Mouse (Mus musculus): ENCODE results near the gene Xlr4a. TPM values are rescaled to one million over a fixed set of nuclear protein-coding genes. Genes with fewer than 3 reads are reported as not detected.
"Not testable (repeated sequence)": the region's sequence is repeated elsewhere in the genome, so short reads cannot be mapped to it uniquely, and the experiment has no call there.

Xlr4a gene
- 0.83 and 1.0 TPM in 2 replicates for polyA plus RNA-seq (2014; fragmentation: Nextera tagmentation; extraction: Ambion mirVana)

DNA sequence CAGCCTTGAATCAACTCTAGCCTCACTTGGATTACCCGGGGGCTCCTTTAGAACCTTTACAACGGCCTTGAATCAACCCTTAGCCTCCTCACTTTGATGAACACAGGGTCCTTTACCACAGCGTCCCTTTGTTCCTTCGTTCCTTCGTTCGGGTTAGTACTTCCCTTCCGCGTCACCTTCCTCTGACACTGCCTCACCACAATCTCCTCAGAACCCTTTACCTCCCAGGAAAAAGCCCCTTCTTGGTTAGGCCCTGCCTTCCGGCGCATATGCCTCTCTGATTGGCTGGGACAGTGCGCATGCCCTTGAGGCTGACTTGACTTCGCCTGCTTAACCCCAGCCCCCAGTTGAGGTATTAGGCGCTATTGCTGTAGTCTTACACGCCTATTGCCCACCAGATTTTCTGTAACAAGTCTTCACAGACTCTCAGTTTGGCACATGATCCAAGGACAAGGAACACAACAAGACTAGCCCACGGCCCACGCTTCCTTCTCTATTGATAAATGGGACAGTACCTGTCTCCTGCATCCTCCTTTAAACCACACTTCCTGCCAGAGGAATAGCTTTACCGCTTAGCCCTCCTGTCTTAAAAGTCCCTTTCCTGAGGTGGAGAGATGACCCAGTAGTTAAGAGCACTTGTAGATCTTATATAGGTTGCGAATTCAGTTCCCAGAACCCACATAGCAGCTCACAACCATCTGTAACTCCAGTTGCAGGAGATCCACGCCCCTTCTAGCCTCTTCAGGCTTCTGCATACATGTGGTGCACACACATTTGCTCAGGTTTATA, at the start of gene Xlr4a:
Xlr4a (minus strand) TSS at position 212 of the 789 bp plus-strand sequence.
- not testable (repeated sequence) for H3K27me3 ChIP-seq (ENCODE audit: control insufficient read depth, insufficient read depth, low read length); H3K9ac ChIP-seq (replicated peaks; ENCODE audit: low read length); H3K36me3 ChIP-seq (replicated peaks; ENCODE audit: control insufficient read depth, insufficient read depth, low read depth, low read length); H3K4me3 ChIP-seq (ENCODE audit: low read depth, low read length); ATAC-seq (replicated peaks; ENCODE audit: insufficient number of reproducible peaks, low FRiP score, low TSS enrichment, low read depth); DNase-seq (ENCODE audit: low spot score); H3K4me1 ChIP-seq (ENCODE audit: control insufficient read depth, insufficient read depth, low read length); H3K4me2 ChIP-seq (ENCODE audit: low read depth, low read length); H3K27ac ChIP-seq (replicated peaks; ENCODE audit: low read depth, low read length); H3K9me3 ChIP-seq (replicated peaks; ENCODE audit: control insufficient read depth, low read length)
- 80% methylated on average over 17 of the region's 19 CpGs for WGBS

DNA sequence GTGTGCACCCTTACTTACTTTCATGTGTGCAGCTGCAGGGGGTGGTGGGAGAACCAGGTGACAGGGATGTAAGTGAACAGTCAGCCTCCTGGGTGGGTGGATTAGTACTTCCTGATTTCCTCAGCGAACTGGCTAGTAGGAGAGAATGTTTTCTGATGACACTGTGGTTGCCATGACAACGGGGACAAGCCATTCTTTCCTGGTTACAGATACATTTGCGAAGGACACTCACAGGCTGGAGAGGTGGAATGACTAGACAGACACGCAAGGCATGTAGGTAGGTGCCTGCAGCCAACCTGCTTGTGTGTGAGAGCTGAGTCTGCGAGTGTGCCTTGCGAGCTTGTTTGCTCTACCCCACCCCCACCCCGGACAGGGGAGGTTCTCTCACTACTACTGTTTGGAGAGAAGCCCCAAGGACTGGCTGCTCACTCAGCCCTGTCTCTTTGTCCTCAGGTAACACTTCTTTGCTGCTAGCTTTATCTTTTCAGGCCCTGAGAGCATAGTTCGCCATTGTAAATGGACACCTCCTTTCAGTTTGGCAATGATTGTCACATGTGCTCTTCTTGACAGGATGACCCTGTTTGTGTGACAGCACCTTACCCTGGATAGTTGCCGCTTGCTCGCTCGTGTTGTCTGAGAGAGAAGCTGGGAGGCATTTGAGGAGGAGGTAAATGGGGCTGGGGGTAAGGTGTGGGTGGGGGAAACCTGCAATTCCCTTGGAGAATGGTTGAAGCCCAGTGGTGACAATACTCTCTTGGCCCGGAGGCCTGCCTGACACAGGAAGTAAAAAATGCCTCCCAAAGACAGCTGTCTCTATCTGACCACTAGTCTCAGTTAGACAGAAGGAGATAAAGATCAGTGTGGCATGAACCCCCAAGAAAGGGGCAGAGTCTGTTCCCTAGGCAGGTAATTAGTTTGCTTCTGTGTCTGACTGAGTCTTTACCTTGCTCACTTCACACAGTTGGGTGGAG, 40.9 kb upstream of the Xlr4a start:
- not testable (repeated sequence) for ATAC-seq (replicated peaks; ENCODE audit: insufficient number of reproducible peaks, low FRiP score, low TSS enrichment, low read depth); H3K27ac ChIP-seq (replicated peaks; ENCODE audit: low read depth, low read length); H3K4me2 ChIP-seq (ENCODE audit: low read depth, low read length); H3K9me3 ChIP-seq (replicated peaks; ENCODE audit: control insufficient read depth, low read length); H3K27me3 ChIP-seq (ENCODE audit: control insufficient read depth, insufficient read depth, low read length); H3K4me1 ChIP-seq (ENCODE audit: control insufficient read depth, insufficient read depth, low read length); H3K36me3 ChIP-seq (replicated peaks; ENCODE audit: control insufficient read depth, insufficient read depth, low read depth, low read length); DNase-seq (ENCODE audit: low spot score); H3K4me3 ChIP-seq (ENCODE audit: low read depth, low read length); H3K9ac ChIP-seq (replicated peaks; ENCODE audit: low read length)
- WGBS, result no CpG with 5 or more reads among the region's 12 CpGs

DNA sequence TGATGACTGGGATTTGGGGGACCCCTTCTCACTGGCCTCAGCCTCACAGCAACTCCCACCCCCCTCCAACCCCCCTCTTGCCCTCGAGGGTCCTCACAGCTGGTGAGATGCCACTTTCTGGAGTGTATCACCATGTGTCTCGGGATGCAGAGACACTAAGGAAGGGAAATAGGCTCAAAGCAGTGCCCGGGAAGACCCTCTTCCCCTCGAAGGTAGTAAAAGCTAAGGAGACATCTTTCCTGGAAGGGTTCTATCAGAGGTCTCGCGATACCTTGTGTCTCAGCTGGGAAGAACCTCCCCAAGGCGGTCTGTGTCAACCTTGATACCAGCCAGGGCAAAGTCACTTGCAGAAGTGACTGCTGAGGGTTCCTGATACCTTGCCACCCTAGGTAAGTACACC, 34.5 kb upstream of the Xlr4a start, which contains the start of gene Gm14685:
Gm14685 (plus strand) TSS at position 301 of the 400 bp plus-strand sequence.
- not testable (repeated sequence) for H3K27ac ChIP-seq (replicated peaks; ENCODE audit: low read depth, low read length); H3K4me3 ChIP-seq (ENCODE audit: low read depth, low read length); H3K4me1 ChIP-seq (ENCODE audit: control insufficient read depth, insufficient read depth, low read length); H3K36me3 ChIP-seq (replicated peaks; ENCODE audit: control insufficient read depth, insufficient read depth, low read depth, low read length); DNase-seq (ENCODE audit: low spot score); H3K9me3 ChIP-seq (replicated peaks; ENCODE audit: control insufficient read depth, low read length); H3K9ac ChIP-seq (replicated peaks; ENCODE audit: low read length); ATAC-seq (replicated peaks; ENCODE audit: insufficient number of reproducible peaks, low FRiP score, low TSS enrichment, low read depth); H3K27me3 ChIP-seq (ENCODE audit: control insufficient read depth, insufficient read depth, low read length); H3K4me2 ChIP-seq (ENCODE audit: low read depth, low read length)
- WGBS, result no CpG with 5 or more reads among the region's 7 CpGs

DNA sequence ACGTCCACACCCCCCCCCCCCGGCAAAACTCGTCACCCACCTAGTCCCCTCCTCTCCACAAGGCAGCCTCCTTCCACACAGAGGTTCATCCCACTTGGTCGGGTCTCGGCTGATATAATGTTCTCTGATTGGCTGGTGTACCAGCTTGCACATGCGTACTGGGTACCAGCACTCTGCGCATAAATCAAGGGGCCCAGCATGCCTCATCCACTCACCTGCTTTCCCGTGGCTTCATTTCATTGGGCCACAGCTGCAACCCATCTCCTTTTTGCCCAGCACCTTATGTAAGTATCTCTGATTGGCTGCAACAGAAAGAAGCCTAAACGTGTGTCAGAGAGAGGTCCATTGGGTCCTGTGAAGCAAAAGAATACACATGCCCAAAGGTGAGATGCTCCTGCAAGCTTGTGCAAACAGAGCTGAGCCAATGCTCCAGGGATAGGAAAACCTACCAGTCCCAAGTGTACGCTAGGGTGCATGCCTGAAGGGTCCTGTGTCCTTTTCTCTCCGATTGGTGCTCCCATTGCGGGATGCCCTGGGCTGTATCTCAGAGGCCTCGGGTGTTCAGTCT, 14.7 kb upstream of the Xlr4a start, which contains the start of gene Xlr3a:
Xlr3a (minus strand) TSS at position 155 of the 568 bp plus-strand sequence.
- H3K9ac ChIP-seq (replicated peaks; ENCODE audit: low read length); H3K4me2 ChIP-seq (ENCODE audit: low read depth, low read length); ATAC-seq (replicated peaks; ENCODE audit: insufficient number of reproducible peaks, low FRiP score, low TSS enrichment, low read depth); H3K9me3 ChIP-seq (replicated peaks; ENCODE audit: control insufficient read depth, low read length); H3K27me3 ChIP-seq (ENCODE audit: control insufficient read depth, insufficient read depth, low read length); H3K4me3 ChIP-seq (ENCODE audit: low read depth, low read length); H3K27ac ChIP-seq (replicated peaks; ENCODE audit: low read depth, low read length); H3K4me1 ChIP-seq (ENCODE audit: control insufficient read depth, insufficient read depth, low read length); DNase-seq (ENCODE audit: low spot score); H3K36me3 ChIP-seq (replicated peaks; ENCODE audit: control insufficient read depth, insufficient read depth, low read depth, low read length): not testable (repeated sequence)
- 78% methylated on average over 13 of the region's 13 CpGs for WGBS

DNA sequence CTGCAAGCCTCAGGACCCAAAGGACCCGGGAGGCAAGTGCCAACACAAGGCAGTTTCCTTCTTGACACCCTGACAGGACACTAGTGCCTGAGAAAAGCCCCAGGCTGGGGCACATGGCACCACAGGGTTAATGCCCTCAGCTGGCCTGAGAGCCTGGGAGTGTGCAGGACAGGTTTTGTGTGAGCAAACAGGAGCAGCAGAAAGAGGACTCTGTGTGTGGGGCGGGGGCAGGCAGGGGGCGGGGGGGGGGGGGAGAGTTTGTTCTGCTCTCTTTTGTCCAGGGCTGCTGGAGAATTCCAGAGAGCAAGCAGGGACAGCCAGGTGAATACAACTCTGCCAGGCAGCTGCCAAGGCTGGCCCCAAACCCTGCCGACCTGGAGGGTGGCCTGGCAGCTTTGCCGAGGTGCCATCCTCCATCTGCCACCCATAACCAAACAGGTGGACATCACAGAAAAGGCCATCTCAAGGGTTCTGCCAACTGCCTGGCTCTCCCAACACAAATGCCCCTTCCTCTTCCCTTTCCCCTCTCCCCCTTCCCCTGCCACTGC, 15.4 kb downstream of the Xlr4a start:
- WGBS, result no CpG with 5 or more reads among the region's 5 CpGs
- not testable (repeated sequence) for H3K27me3 ChIP-seq (ENCODE audit: control insufficient read depth, insufficient read depth, low read length); H3K36me3 ChIP-seq (replicated peaks; ENCODE audit: control insufficient read depth, insufficient read depth, low read depth, low read length); H3K9me3 ChIP-seq (replicated peaks; ENCODE audit: control insufficient read depth, low read length); H3K27ac ChIP-seq (replicated peaks; ENCODE audit: low read depth, low read length); H3K4me3 ChIP-seq (ENCODE audit: low read depth, low read length); H3K9ac ChIP-seq (replicated peaks; ENCODE audit: low read length); ATAC-seq (replicated peaks; ENCODE audit: insufficient number of reproducible peaks, low FRiP score, low TSS enrichment, low read depth); H3K4me1 ChIP-seq (ENCODE audit: control insufficient read depth, insufficient read depth, low read length); H3K4me2 ChIP-seq (ENCODE audit: low read depth, low read length); DNase-seq (ENCODE audit: low spot score)

DNA sequence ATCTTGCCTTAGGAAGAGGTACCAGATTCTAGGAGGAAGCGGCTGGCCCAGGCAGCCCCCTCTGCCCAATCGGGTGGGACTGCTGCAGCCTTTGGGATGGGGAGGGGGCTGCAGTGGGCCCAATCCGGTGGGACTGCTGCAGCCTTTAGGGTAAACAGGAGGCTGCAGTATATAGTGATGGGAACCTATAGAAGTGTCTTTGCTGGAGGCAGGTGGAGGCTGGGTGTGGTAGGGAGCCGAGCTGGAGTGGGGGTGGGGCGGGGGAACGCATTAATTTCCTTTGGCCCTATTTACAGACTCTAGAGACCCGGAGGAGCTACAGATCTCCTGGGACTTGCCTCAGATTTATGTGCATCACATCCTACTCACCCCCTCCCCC, 17.9 kb downstream of the Xlr4a start, which contains the start of gene Pnma3:
Pnma3 (plus strand) TSS at position 373 of the 379 bp plus-strand sequence.
- ATAC-seq (replicated peaks; ENCODE audit: insufficient number of reproducible peaks, low FRiP score, low TSS enrichment, low read depth), result 0 out of 2 replicates have a peak, but pooled peaks have one; percentile 29
- 25% methylated on average over 7 of the region's 7 CpGs for WGBS
- peak within 1 kb of the TSS; percentile 14 for H3K4me3 ChIP-seq (ENCODE audit: low read depth, low read length)

DNA sequence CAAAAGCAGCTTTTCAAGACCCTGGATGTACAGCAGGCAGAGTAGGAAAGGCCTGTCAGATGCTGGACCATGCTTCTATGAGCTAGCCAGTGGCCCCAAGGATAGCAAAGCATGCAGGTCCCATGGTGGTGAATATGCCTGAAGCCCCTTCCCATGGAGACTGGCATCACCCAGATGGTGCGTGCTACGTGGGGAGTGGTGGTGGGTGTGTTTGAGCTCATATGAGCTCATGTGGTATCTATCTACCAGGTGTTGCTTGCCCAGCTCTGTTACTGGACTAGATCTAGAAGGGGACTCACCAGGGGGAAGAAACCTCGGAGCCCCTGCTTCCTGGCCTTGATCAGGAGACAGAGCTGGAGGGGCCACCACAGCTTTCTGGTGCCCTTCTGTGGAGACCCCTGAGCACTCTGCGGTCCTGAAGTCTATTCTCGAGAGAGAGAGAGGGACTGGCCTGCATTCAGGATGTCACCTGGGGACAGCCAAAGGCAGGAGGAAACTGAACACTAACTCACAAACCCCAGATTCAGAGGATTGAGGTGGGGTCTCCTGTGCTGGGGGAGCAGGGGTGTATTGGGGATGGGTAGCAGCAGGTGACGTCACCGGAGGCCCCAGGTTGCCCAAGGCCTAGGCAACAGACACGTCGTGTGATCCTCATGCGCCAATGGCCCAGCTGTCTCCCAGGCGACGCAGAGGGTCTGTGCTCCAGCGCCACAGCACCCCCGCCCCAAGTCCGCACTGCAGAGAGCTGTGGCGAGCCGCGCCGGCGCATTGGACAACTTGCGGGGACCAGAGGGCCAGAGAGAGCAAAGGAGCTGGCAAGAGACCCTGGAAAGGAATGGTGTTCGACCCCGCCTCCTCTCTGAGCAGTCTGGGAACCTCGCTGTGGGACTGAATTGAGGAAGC, 18.5 kb downstream of the Xlr4a start:
- H3K9me3 ChIP-seq (replicated peaks; ENCODE audit: control insufficient read depth, low read length), result no peaks in the 10 kb centered on the region
- no peaks in the 10 kb centered on the region for H3K27me3 ChIP-seq (ENCODE audit: control insufficient read depth, insufficient read depth, low read length)
- no peaks in the 10 kb centered on the region for H3K36me3 ChIP-seq (replicated peaks; ENCODE audit: control insufficient read depth, insufficient read depth, low read depth, low read length)
- DNase-seq (ENCODE audit: low spot score) (peak; percentile 9), ATAC-seq (replicated peaks; ENCODE audit: insufficient number of reproducible peaks, low FRiP score, low TSS enrichment, low read depth) (peak; percentile 72)
- peak overlapping the region; percentile 37; the same call in 1 of the 2 replicates for H3K4me2 ChIP-seq (ENCODE audit: low read depth, low read length)
- peak overlapping the region; percentile 43 for H3K9ac ChIP-seq (replicated peaks; ENCODE audit: low read length)
- no peaks in the 10 kb centered on the region for H3K4me1 ChIP-seq (ENCODE audit: control insufficient read depth, insufficient read depth, low read length)
- no peak overlapping the region for H3K27ac ChIP-seq (replicated peaks; ENCODE audit: low read depth, low read length)
- peak overlapping the region; percentile 14; the same call in 1 of the 2 replicates for H3K4me3 ChIP-seq (ENCODE audit: low read depth, low read length)
- WGBS, result 29% methylated on average over 24 of the region's 24 CpGs

More for the DNA sequence above, 17.9 kb downstream of the Xlr4a start, which contains the start of gene Pnma3:
- DNase-seq (ENCODE audit: low spot score), result no peak
- Histone ChIP-seq H3K4me1 (ENCODE audit: control insufficient read depth, insufficient read depth, low read length) (no peaks in the 10 kb centered on the region), H3K27ac (replicated peaks; ENCODE audit: low read depth, low read length) (no peak within 1 kb of the TSS), H3K9ac (replicated peaks; ENCODE audit: low read length) (peak within 1 kb of the TSS; percentile 43), H3K4me2 (ENCODE audit: low read depth, low read length) (peak within 1 kb of the TSS; percentile 37; the same call in 1 of the 2 replicates), H3K36me3 (replicated peaks; ENCODE audit: control insufficient read depth, insufficient read depth, low read depth, low read length) (no peaks in the 10 kb centered on the region), H3K9me3 (replicated peaks; ENCODE audit: control insufficient read depth, low read length) (no peaks in the 10 kb centered on the region), H3K27me3 (ENCODE audit: control insufficient read depth, insufficient read depth, low read length) (no peaks in the 10 kb centered on the region)

Data from embryonic facial prominence, embryonic 11.5 days (tissue).